Mouse (Mus musculus) cerebellum, adult (tissue): ENCODE measurements around the gene Gnb1.

Experiments used
- ATAC-seq: cut with Nextera tagmentation; 2 replicates; pipeline ENCODE4 v1.9.2; 2017; ENCODE audit warnings: mild to moderate bottlenecking, moderate library complexity, mixed read lengths; ENCODE audit not compliant: insufficient number of reproducible peaks, low FRiP score, low TSS enrichment

Gene Gnb1

GRCm38 (mm10) chr4:155482733-155483540, 8.2 kb upstream of the Gnb1 start:
- no peak for ATAC-seq

GRCm38 (mm10) chr4:155485521-155485920, 5.6 kb upstream of the Gnb1 start:
- no peak for ATAC-seq

GRCm38 (mm10) chr4:155487746-155488145, 3.4 kb upstream of the Gnb1 start:
- ATAC-seq: no peak

- no peak for ATAC-seq
Measured at GRCm38 (mm10) chr4:155488232-155489025, 2.7 kb upstream of the Gnb1 start.

GRCm38 (mm10) chr4:155489101-155489970, 1.8 kb upstream of the Gnb1 start:
- ATAC-seq: no peak

- ATAC-seq: no peak
Measured at GRCm38 (mm10) chr4:155490456-155490855, 705 bp upstream of the Gnb1 start.

GRCm38 (mm10) chr4:155491529-155492130, 469 bp downstream of the Gnb1 start:
- ATAC-seq: peak; percentile 18; the same call in 1 of the 2 replicates

- ATAC-seq: no peak
Measured at GRCm38 (mm10) chr4:155492131-155492633, 1.0 kb downstream of the Gnb1 start.

- no peak for ATAC-seq
Measured at GRCm38 (mm10) chr4:155494891-155495290, 3.7 kb downstream of the Gnb1 start.

- no peak for ATAC-seq
Measured at GRCm38 (mm10) chr4:155497963-155498362, 6.8 kb downstream of the Gnb1 start.

GRCm38 (mm10) chr4:155501126-155501525, 10.0 kb downstream of the Gnb1 start:
- no peak for ATAC-seq

GRCm38 (mm10) chr4:155505067-155505466, 13.9 kb downstream of the Gnb1 start:
- no peak for ATAC-seq

- ATAC-seq: no peak
Measured at GRCm38 (mm10) chr4:155505671-155506295, 14.6 kb downstream of the Gnb1 start.

GRCm38 (mm10) chr4:155508614-155509013, 17.5 kb downstream of the Gnb1 start:
- no peak for ATAC-seq

GRCm38 (mm10) chr4:155510981-155511380, 19.8 kb downstream of the Gnb1 start:
- ATAC-seq: no peak

GRCm38 (mm10) chr4:155514810-155515209, 23.6 kb downstream of the Gnb1 start:
- no peak for ATAC-seq

GRCm38 (mm10) chr4:155517948-155518517, 26.9 kb downstream of the Gnb1 start:
- no peak for ATAC-seq

- no peak for ATAC-seq
Measured at GRCm38 (mm10) chr4:155522327-155522726, 31.2 kb downstream of the Gnb1 start.

GRCm38 (mm10) chr4:155525751-155526150, 34.6 kb downstream of the Gnb1 start:
- ATAC-seq: no peak
